Mouse (Mus musculus) liver, embryonic 13.5 days (tissue): ENCODE results near the gene Shisa6. TPM values are rescaled to one million over a fixed set of nuclear protein-coding genes. Genes with fewer than 3 reads are reported as not detected.
"Not testable (repeated sequence)": the region's sequence is repeated elsewhere in the genome, so short reads cannot be mapped to it uniquely, and the experiment has no call there.

ENCODE experiments used
- ATAC-seq: fragments of 200-750 bp; cut with Nextera tagmentation; 2 replicates; pipeline ENCODE4 v1.8.0; 2017; ENCODE audit warnings: low read depth, mild to moderate bottlenecking, moderate number of reproducible peaks, moderate library complexity
- DNase-seq: peaks from one replicate; pipeline ENCODE4 v3.0.0; 2022
- H3K27ac ChIP-seq: fragments of 300-500 bp; sonication (generic); 2 replicates; pipeline ENCODE4 v1.5.1; 2015; ENCODE audit warnings: moderate library complexity, mild to moderate bottlenecking, inconsistent platforms
- H3K27me3 ChIP-seq: fragments of 300-500 bp; sonication (generic); 2 replicates; pipeline ENCODE4 v1.6.1; 2015; ENCODE audit warnings: mild to moderate bottlenecking, inconsistent platforms
- H3K36me3 ChIP-seq: fragments of 300-500 bp; sonication (generic); 2 replicates; pipeline ENCODE4 v1.6.1; 2015; ENCODE audit warnings: mild to moderate bottlenecking, inconsistent platforms
- H3K4me1 ChIP-seq: fragments of 300-500 bp; sonication (generic); replicated peaks from 2 replicates; pipeline ENCODE4 v1.6.1; 2015; ENCODE audit warnings: inconsistent platforms
- H3K4me2 ChIP-seq: fragments of 300-500 bp; sonication (generic); 2 replicates; pipeline ENCODE4 v1.6.1; 2015; ENCODE audit warnings: inconsistent platforms, mild to moderate bottlenecking, moderate library complexity
- H3K4me3 ChIP-seq: fragments of 300-500 bp; sonication (generic); replicated peaks from 2 replicates; pipeline ENCODE4 v1.5.1; 2015; ENCODE audit warnings: mild to moderate bottlenecking, inconsistent platforms
- H3K9ac ChIP-seq: fragments of 300-500 bp; sonication (generic); 2 replicates; pipeline ENCODE4 v1.6.1; 2015; ENCODE audit warnings: mild to moderate bottlenecking, inconsistent platforms
- H3K9me3 ChIP-seq: fragments of 300-500 bp; sonication (generic); replicated peaks from 2 replicates; pipeline ENCODE4 v1.6.1; 2016; ENCODE audit warnings: inconsistent platforms
- WGBS: fragments of 180-500 bp; shearing (Covaris S2); methylation state at CpG from one replicate; pipeline ENCODE4 v1.1.7; 2015; ENCODE audit not compliant: insufficient replicate concordance; 5-methylcytosine and 5-hydroxymethylcytosine counted together
- polyA plus RNA-seq: library from polyadenylated mRNA; unstranded; fragments of >200 nt; fragmentation: Nextera tagmentation; extraction: Ambion mirVana; gene quantifications from 2 replicates; pipeline ENCODE4 v1.2.1, GENCODE M21; 2015

The Shisa6 gene
- polyA plus RNA-seq, 1 experiment from 2014 or later = not detected

GRCm38 (mm10) chr11:66442631-66443030 is 83.1 kb downstream of the Shisa6 start:
- no peak for DNase-seq
- no peak overlapping the region for H3K9ac ChIP-seq
- H3K27ac ChIP-seq = no peak overlapping the region
- no peaks in the 10 kb centered on the region for H3K4me1 ChIP-seq
- H3K4me2 ChIP-seq = no peak overlapping the region
- H3K36me3 ChIP-seq = no peaks in the 10 kb centered on the region
- no peak overlapping the region for H3K4me3 ChIP-seq
- H3K27me3 ChIP-seq = no peaks in the 10 kb centered on the region
- 50% methylated on average over 5 of the region's 5 CpGs for WGBS
- no peaks in the 10 kb centered on the region for H3K9me3 ChIP-seq
- no peak for ATAC-seq

- H3K36me3 ChIP-seq = no peaks in the 10 kb centered on the region
- H3K9me3 ChIP-seq = no peaks in the 10 kb centered on the region
- H3K27me3 ChIP-seq = no peaks in the 10 kb centered on the region
- WGBS = 73% methylated on average over 6 of the region's 6 CpGs
- H3K4me1 ChIP-seq = no peaks in the 10 kb centered on the region
- no peak overlapping the region for H3K9ac ChIP-seq
- no peak overlapping the region for H3K4me3 ChIP-seq
- no peak overlapping the region for H3K4me2 ChIP-seq
- H3K27ac ChIP-seq = no peak overlapping the region
- no peak for DNase-seq
- no peak for ATAC-seq
Observed at GRCm38 (mm10) chr11:66426129-66426528, 99.6 kb downstream of the Shisa6 start.

- WGBS = 55% methylated on average over 3 of the region's 3 CpGs
- Histone ChIP-seq H3K36me3 (no peaks in the 10 kb centered on the region), H3K4me2 (no peak overlapping the region), H3K9me3 (no peaks in the 10 kb centered on the region), H3K4me1 (no peaks in the 10 kb centered on the region), H3K9ac (no peak overlapping the region), H3K4me3 (no peak overlapping the region), H3K27ac (no peak overlapping the region), H3K27me3 (no peaks in the 10 kb centered on the region)
- ATAC-seq (no peak), DNase-seq (no peak)
Observed at GRCm38 (mm10) chr11:66418216-66418615, 107.5 kb downstream of the Shisa6 start.

- not testable (repeated sequence) for H3K9me3 ChIP-seq, H3K4me3 ChIP-seq, H3K27ac ChIP-seq, H3K4me2 ChIP-seq, H3K36me3 ChIP-seq, ATAC-seq, H3K4me1 ChIP-seq, H3K27me3 ChIP-seq, DNase-seq, H3K9ac ChIP-seq
- WGBS = 51% methylated on average over 6 of the region's 6 CpGs
Observed at GRCm38 (mm10) chr11:66408721-66409120, 117.0 kb downstream of the Shisa6 start.

GRCm38 (mm10) chr11:66400036-66400435 is 125.7 kb downstream of the Shisa6 start:
- Histone ChIP-seq H3K9me3 (no peaks in the 10 kb centered on the region), H3K9ac (no peak overlapping the region), H3K36me3 (no peaks in the 10 kb centered on the region), H3K4me1 (no peaks in the 10 kb centered on the region), H3K4me2 (no peak overlapping the region), H3K27ac (no peak overlapping the region), H3K27me3 (no peaks in the 10 kb centered on the region), H3K4me3 (no peak overlapping the region)
- no peak for ATAC-seq
- DNase-seq = no peak
- 61% methylated on average over 7 of the region's 7 CpGs for WGBS

- no peak overlapping the region for H3K4me3 ChIP-seq
- H3K36me3 ChIP-seq = no peaks in the 10 kb centered on the region
- H3K4me2 ChIP-seq = no peak overlapping the region
- ATAC-seq (no peak), DNase-seq (no peak)
- WGBS = 57% methylated on average over 3 of the region's 3 CpGs
- H3K9me3 ChIP-seq = no peaks in the 10 kb centered on the region
- H3K9ac ChIP-seq = no peak overlapping the region
- H3K27me3 ChIP-seq = no peaks in the 10 kb centered on the region
- no peak overlapping the region for H3K27ac ChIP-seq
- no peaks in the 10 kb centered on the region for H3K4me1 ChIP-seq
Observed at GRCm38 (mm10) chr11:66387561-66387960, 138.2 kb downstream of the Shisa6 start.

GRCm38 (mm10) chr11:66371796-66372195 is 154.0 kb downstream of the Shisa6 start:
- no peak overlapping the region for H3K4me2 ChIP-seq
- WGBS = 51% methylated on average over 3 of the region's 3 CpGs
- H3K27me3 ChIP-seq = no peaks in the 10 kb centered on the region
- H3K4me1 ChIP-seq = no peaks in the 10 kb centered on the region
- no peak overlapping the region for H3K4me3 ChIP-seq
- ATAC-seq (no peak), DNase-seq (no peak)
- H3K27ac ChIP-seq = no peak overlapping the region
- no peak overlapping the region for H3K9ac ChIP-seq
- no peaks in the 10 kb centered on the region for H3K9me3 ChIP-seq
- no peaks in the 10 kb centered on the region for H3K36me3 ChIP-seq

- H3K9ac ChIP-seq = no peak overlapping the region
- H3K27me3 ChIP-seq = no peaks in the 10 kb centered on the region
- H3K27ac ChIP-seq = no peak overlapping the region
- H3K4me3 ChIP-seq = no peak overlapping the region
- H3K4me2 ChIP-seq = no peak overlapping the region
- WGBS = 61% methylated on average over 4 of the region's 4 CpGs
- no peaks in the 10 kb centered on the region for H3K9me3 ChIP-seq
- H3K36me3 ChIP-seq = no peaks in the 10 kb centered on the region
- no peak for DNase-seq
- no peaks in the 10 kb centered on the region for H3K4me1 ChIP-seq
- ATAC-seq = no peak
Observed at GRCm38 (mm10) chr11:66369764-66370163, 156.0 kb downstream of the Shisa6 start.

- Histone ChIP-seq H3K27ac (no peak overlapping the region), H3K4me3 (no peak overlapping the region), H3K9ac (no peak overlapping the region), H3K4me1 (no peaks in the 10 kb centered on the region), H3K4me2 (no peak overlapping the region), H3K36me3 (no peaks in the 10 kb centered on the region), H3K9me3 (no peaks in the 10 kb centered on the region), H3K27me3 (no peaks in the 10 kb centered on the region)
- WGBS = 56% methylated on average over 8 of the region's 8 CpGs
- DNase-seq = no peak
- ATAC-seq = no peak
Observed at GRCm38 (mm10) chr11:66366809-66367685, 158.7 kb downstream of the Shisa6 start.

GRCm38 (mm10) chr11:66359811-66360210 is 166.0 kb downstream of the Shisa6 start:
- Histone ChIP-seq H3K27ac (no peak overlapping the region), H3K4me3 (no peak overlapping the region), H3K9me3 (no peaks in the 10 kb centered on the region), H3K4me1 (no peaks in the 10 kb centered on the region), H3K9ac (no peak overlapping the region), H3K36me3 (no peaks in the 10 kb centered on the region), H3K4me2 (no peak overlapping the region), H3K27me3 (no peaks in the 10 kb centered on the region)
- ATAC-seq (no peak), DNase-seq (no peak)
- 43% methylated on average over 1 of the region's 1 CpGs for WGBS

- no peaks in the 10 kb centered on the region for H3K4me1 ChIP-seq
- no peaks in the 10 kb centered on the region for H3K27me3 ChIP-seq
- no peak overlapping the region for H3K27ac ChIP-seq
- H3K4me2 ChIP-seq = no peak overlapping the region
- ATAC-seq (no peak), DNase-seq (no peak)
- WGBS = 47% methylated on average over 3 of the region's 3 CpGs
- no peaks in the 10 kb centered on the region for H3K36me3 ChIP-seq
- H3K9ac ChIP-seq = no peak overlapping the region
- no peaks in the 10 kb centered on the region for H3K9me3 ChIP-seq
- H3K4me3 ChIP-seq = no peak overlapping the region
Observed at GRCm38 (mm10) chr11:66344822-66345221, 180.9 kb downstream of the Shisa6 start.

GRCm38 (mm10) chr11:66336313-66336712 is 189.5 kb downstream of the Shisa6 start:
- H3K4me1 ChIP-seq = no peaks in the 10 kb centered on the region
- H3K27ac ChIP-seq = no peak overlapping the region
- DNase-seq = no peak
- H3K4me3 ChIP-seq = no peak overlapping the region
- no peak overlapping the region for H3K9ac ChIP-seq
- no peaks in the 10 kb centered on the region for H3K27me3 ChIP-seq
- no peaks in the 10 kb centered on the region for H3K36me3 ChIP-seq
- H3K4me2 ChIP-seq = no peak overlapping the region
- no peaks in the 10 kb centered on the region for H3K9me3 ChIP-seq
- ATAC-seq = no peak
